Mouse (Mus musculus): ENCODE data around the gene Lbx2. TPM values are rescaled to one million over a fixed set of nuclear protein-coding genes. Genes with fewer than 3 reads are reported as not detected.

Lbx2 gene
- polyA plus RNA-seq, 1 experiment from 2014 or later: not detected

GRCm38 (mm10) chr6:83101688-83102556 is 15.8 kb downstream of the Lbx2 start:
- WGBS: under 1% methylated on average over 74 of the region's 74 CpGs
- Histone ChIP-seq H3K9ac (peak overlapping the region; percentile 91), H3K4me1 (replicated peaks) (peaks cover 24% of the 10 kb centered on the region), H3K9me3 (no peaks in the 10 kb centered on the region), H3K36me3 (peaks cover 6% of the 10 kb centered on the region; the same call in 1 of the 2 replicates), H3K27me3 (0 out of 2 replicates have a peak, but pooled peaks cover 11% of the 10 kb centered on the region), H3K4me3 (peak overlapping the region; percentile 79), H3K4me2 (peak overlapping the region; percentile 99), H3K27ac (replicated peaks) (peak overlapping the region; percentile 92)
- ATAC-seq (ENCODE audit: low read depth): peak; percentile 87

- Histone ChIP-seq H3K27me3 (0 out of 2 replicates have a peak, but pooled peaks cover 11% of the 10 kb centered on the region), H3K27ac (replicated peaks) (no peak overlapping the region), H3K4me2 (peak overlapping the region; percentile 99), H3K4me1 (replicated peaks) (peaks cover 30% of the 10 kb centered on the region), H3K9me3 (no peaks in the 10 kb centered on the region), H3K9ac (peak overlapping the region; percentile 91), H3K4me3 (peak overlapping the region; percentile 79), H3K36me3 (peaks cover 11% of the 10 kb centered on the region; the same call in 1 of the 2 replicates)
- no peak for ATAC-seq (ENCODE audit: low read depth)
- whole genome bisulfite sequencing: 50% methylated on average over 11 of the region's 11 CpGs
Observed at GRCm38 (mm10) chr6:83103130-83103650, 17.0 kb downstream of the Lbx2 start.

GRCm38 (mm10) chr6:83104158-83104557 is 18.0 kb downstream of the Lbx2 start:
- Histone ChIP-seq H3K27ac (replicated peaks) (no peak overlapping the region), H3K27me3 (0 out of 2 replicates have a peak, but pooled peaks cover 7% of the 10 kb centered on the region), H3K9ac (no peak overlapping the region), H3K4me3 (no peak overlapping the region), H3K4me1 (replicated peaks) (peaks cover 35% of the 10 kb centered on the region), H3K9me3 (no peaks in the 10 kb centered on the region), H3K4me2 (no peak overlapping the region), H3K36me3 (peaks cover 11% of the 10 kb centered on the region; the same call in 1 of the 2 replicates)
- WGBS: 74% methylated on average over 4 of the region's 4 CpGs
- ATAC-seq (ENCODE audit: low read depth): no peak

- Histone ChIP-seq H3K4me2 (peak overlapping the region; percentile 93), H3K27ac (replicated peaks) (no peak overlapping the region), H3K4me1 (replicated peaks) (peaks cover 34% of the 10 kb centered on the region), H3K9me3 (no peaks in the 10 kb centered on the region), H3K4me3 (peak overlapping the region; percentile 90), H3K9ac (peak overlapping the region; percentile 91), H3K36me3 (peaks cover 19% of the 10 kb centered on the region), H3K27me3 (no peaks in the 10 kb centered on the region)
- 40% methylated on average over 13 of the region's 13 CpGs for WGBS
- ATAC-seq (ENCODE audit: low read depth): peak; percentile 15; the same call in 1 of the 2 replicates
Observed at GRCm38 (mm10) chr6:83107566-83108400, 21.6 kb downstream of the Lbx2 start.

GRCm38 (mm10) chr6:83108762-83109668 is 22.8 kb downstream of the Lbx2 start, which contains the start of gene Mrpl53:
TSS of gene Mrpl53 (plus strand) at chr6:83109040.
- H3K9ac ChIP-seq: peak within 1 kb of the TSS; percentile 91
- H3K4me3 ChIP-seq: peak within 1 kb of the TSS; percentile 90
- H3K36me3 ChIP-seq: peaks cover 19% of the 10 kb centered on the region
- peaks cover 25% of the 10 kb centered on the region for H3K4me1 ChIP-seq (replicated peaks)
- H3K4me2 ChIP-seq: peak within 1 kb of the TSS; percentile 93
- ATAC-seq (ENCODE audit: low read depth): peak; percentile 85
- no peaks in the 10 kb centered on the region for H3K27me3 ChIP-seq
- WGBS: under 1% methylated on average over 76 of the region's 76 CpGs
- no peaks in the 10 kb centered on the region for H3K9me3 ChIP-seq
- H3K27ac ChIP-seq (replicated peaks): peak within 1 kb of the TSS; percentile 88

GRCm38 (mm10) chr6:83111510-83112136 is 25.5 kb downstream of the Lbx2 start:
- WGBS: 90% methylated on average over 4 of the region's 4 CpGs
- Histone ChIP-seq H3K4me1 (replicated peaks) (peaks cover 43% of the 10 kb centered on the region), H3K9me3 (no peaks in the 10 kb centered on the region)

GRCm38 (mm10) chr6:83115011-83115671 is 29.0 kb downstream of the Lbx2 start, which contains the start of gene Mogs:
TSS of gene Mogs (plus strand) at chr6:83115496.
- WGBS: 1% methylated on average over 53 of the region's 58 CpGs
- Histone ChIP-seq H3K4me1 (replicated peaks) (peaks cover 57% of the 10 kb centered on the region), H3K27me3 (no peaks in the 10 kb centered on the region), H3K4me2 (peak within 1 kb of the TSS; percentile 99), H3K9me3 (no peaks in the 10 kb centered on the region), H3K4me3 (peak within 1 kb of the TSS; percentile 83), H3K36me3 (peaks cover 41% of the 10 kb centered on the region), H3K27ac (replicated peaks) (peak within 1 kb of the TSS; percentile 82), H3K9ac (peak within 1 kb of the TSS; percentile 91)
- ATAC-seq (ENCODE audit: low read depth): peak; percentile 86

More at GRCm38 (mm10) chr6:83111510-83112136, 25.5 kb downstream of the Lbx2 start:
- no peak for ATAC-seq (ENCODE audit: low read depth)
- no peak overlapping the region for H3K4me2 ChIP-seq
- H3K4me3 ChIP-seq: no peak overlapping the region
- no peak overlapping the region for H3K27ac ChIP-seq (replicated peaks)
- H3K9ac ChIP-seq: no peak overlapping the region
- no peaks in the 10 kb centered on the region for H3K27me3 ChIP-seq
- H3K36me3 ChIP-seq: peaks cover 13% of the 10 kb centered on the region

GRCm38 (mm10) chr6:83115682-83116372 is 29.7 kb downstream of the Lbx2 start:
- peak overlapping the region; percentile 82 for H3K27ac ChIP-seq (replicated peaks)
- peak; percentile 45 for ATAC-seq (ENCODE audit: low read depth)
- peak overlapping the region; percentile 83 for H3K4me3 ChIP-seq
- H3K9ac ChIP-seq: peak overlapping the region; percentile 91
- H3K4me2 ChIP-seq: peak overlapping the region; percentile 99
- peaks cover 59% of the 10 kb centered on the region for H3K4me1 ChIP-seq (replicated peaks)
- 3% methylated on average over 32 of the region's 48 CpGs for WGBS
- H3K9me3 ChIP-seq: no peaks in the 10 kb centered on the region
- no peaks in the 10 kb centered on the region for H3K27me3 ChIP-seq
- peaks cover 41% of the 10 kb centered on the region for H3K36me3 ChIP-seq

GRCm38 (mm10) chr6:83116373-83117164 is 30.4 kb downstream of the Lbx2 start:
- Histone ChIP-seq H3K36me3 (peaks cover 33% of the 10 kb centered on the region), H3K4me3 (peak overlapping the region; percentile 83), H3K4me1 (replicated peaks) (peaks cover 60% of the 10 kb centered on the region), H3K4me2 (peak overlapping the region; percentile 99), H3K9ac (peak overlapping the region; percentile 91), H3K27ac (replicated peaks) (peak overlapping the region; percentile 82; the same call in 1 of the 2 replicates), H3K9me3 (no peaks in the 10 kb centered on the region), H3K27me3 (no peaks in the 10 kb centered on the region)
- 79% methylated on average over 11 of the region's 11 CpGs for WGBS
- no peak for ATAC-seq (ENCODE audit: low read depth)
